Mouse (Mus musculus) embryonic fibroblast, embryonic 13.5 days (primary cell): ENCODE results near the gene Arhgap33.

ENCODE experiments used
- CTCF ChIP-seq: IDR thresholded peaks from 2 replicates; pipeline ENCODE4 v1.5.1; 2011; ENCODE audit warnings: mild to moderate bottlenecking, control low read depth, low read length, moderate library complexity, borderline replicate concordance; ENCODE audit not compliant: insufficient read depth
- POLR2A ChIP-seq: IDR thresholded peaks from 2 replicates; pipeline ENCODE4 v1.6.1; 2011; ENCODE audit warnings: low read depth, mild to moderate bottlenecking, control low read depth, low read length, moderate library complexity

DNA sequence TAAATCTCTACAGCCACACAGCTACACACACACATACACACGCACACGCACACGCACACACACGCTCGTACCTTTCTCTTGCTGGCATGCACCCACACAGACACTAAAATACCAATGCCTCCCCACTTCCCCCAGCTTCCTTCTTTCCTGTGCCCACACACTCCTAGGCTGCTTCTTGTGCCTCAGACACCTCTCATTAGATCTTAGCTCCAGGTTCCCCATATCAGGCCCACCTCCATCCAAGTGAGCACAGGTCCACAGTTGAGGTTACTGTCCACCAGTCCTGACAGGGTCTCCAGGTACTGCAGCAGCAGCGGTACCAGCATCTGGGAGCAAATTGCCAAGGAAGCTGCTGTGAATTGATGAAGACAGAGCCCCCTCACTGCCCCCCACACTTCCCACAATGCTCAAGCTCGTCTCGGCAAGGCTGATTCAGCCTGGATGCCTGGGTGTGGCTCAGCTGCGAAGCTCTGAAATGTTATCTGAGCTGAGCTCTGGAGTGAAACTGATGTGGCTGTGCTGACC, 3.5 kb downstream of the Arhgap33 start:
- TF ChIP-seq CTCF: no peak
- no peak for TF ChIP-seq POLR2A
